In genomic region chr11:62757143-62757507, GRCm38 (mm10) we compare ENCODE assay signal across 8 mouse cellular contexts. TPM values are rescaled to one million over a fixed set of nuclear protein-coding genes. Genes with fewer than 3 reads are reported as not detected.
A peak's percentile ranks its signal among the peaks of the same experiment; 100 is the strongest.
DNase-seq lines count a peak whose midpoint lies in the region; ATAC-seq and TF ChIP-seq lines count a peak whose summit lies in the region.

No protein-coding gene starts in this region.

- H3K9ac ChIP-seq in heart, adult 2 months (ENCODE audit: low read depth, low read length), result peak overlapping the region; percentile 34
- no peak overlapping the region for H3K9ac ChIP-seq in liver, embryonic 15.5 days

- intact Hi-C loops in heart, adult 2 months (cut with DNase I), result loop anchor here (1.0 to 2.0 kb wide), 2 partner anchors 52 to 94 kb away; no protein-coding TSS in a partner anchor

- TF ChIP-seq CTCF in heart, adult 2 months (IDR thresholded peaks at IDR 0.05), result no peak
- TF ChIP-seq CTCF in testis, adult 2 months (IDR thresholded peaks at IDR 0.05; ENCODE audit: control insufficient read depth, insufficient read depth, insufficient replicate concordance, low read depth, low read length), result no peak

- no peaks in the 10 kb centered on the region for H3K27me3 ChIP-seq in heart, adult 2 months (ENCODE audit: control insufficient read depth, insufficient read depth, low read length)
- no peaks in the 10 kb centered on the region for H3K27me3 ChIP-seq in testis, adult 2 months (ENCODE audit: control insufficient read depth, insufficient read depth, low read length)
- peaks cover 33% of the 10 kb centered on the region for H3K27me3 ChIP-seq in liver, embryonic 15.5 days

- 4% methylated on average over 7 of the region's 7 CpGs for WGBS in heart, adult 2 months
- WGBS in liver, embryonic 15.5 days (ENCODE audit: insufficient replicate concordance), result 3% methylated on average over 7 of the region's 7 CpGs

- peak overlapping the region; percentile 47 for H3K4me2 ChIP-seq in liver, embryonic 15.5 days

- ATAC-seq in liver, embryonic 15.5 days (ENCODE audit: insufficient read depth), result 0 out of 2 replicates have a peak, but pooled peaks have one; percentile 12

- no peak overlapping the region for H3K27ac ChIP-seq in heart, adult 2 months
- no peak overlapping the region for H3K27ac ChIP-seq in testis, adult 2 months (ENCODE audit: control insufficient read depth, insufficient read depth, low read depth, low read length)
- H3K27ac ChIP-seq in liver, embryonic 15.5 days (replicated peaks), result no peak overlapping the region

- no peak for TF ChIP-seq POLR2A in heart, adult 2 months (IDR thresholded peaks at IDR 0.05; ENCODE audit: insufficient read depth, low read depth, low read length)
- TF ChIP-seq POLR2A in testis, adult 2 months (IDR thresholded peaks at IDR 0.05; ENCODE audit: control insufficient read depth, low read depth, low read length), result no peak

- no peaks in the 10 kb centered on the region for H3K79me2 ChIP-seq in heart, adult 2 months (replicated peaks; ENCODE audit: control insufficient read depth, insufficient read depth, low read length)

- H3K9me3 ChIP-seq in liver, embryonic 15.5 days (replicated peaks), result no peaks in the 10 kb centered on the region

- no peak for TF ChIP-seq EP300 in heart, adult 2 months (IDR thresholded peaks at IDR 0.05; ENCODE audit: insufficient read depth, low read depth, low read length)

- no peaks in the 10 kb centered on the region for H3K4me1 ChIP-seq in heart, adult 2 months (ENCODE audit: control insufficient read depth, insufficient read depth, low read length)
- H3K4me1 ChIP-seq in testis, adult 2 months (ENCODE audit: control insufficient read depth, insufficient read depth, low read length), result no peaks in the 10 kb centered on the region; the same call in none of the 2 replicates
- H3K4me1 ChIP-seq in liver, embryonic 15.5 days (replicated peaks), result peaks cover 6% of the 10 kb centered on the region; the same call in 1 of the 2 replicates

- no peak for DNase-seq in heart, adult 2 months
- no peak for DNase-seq in heart, adult 11 months
- no peak for DNase-seq in testis, postnatal 10 days (ENCODE audit: low spot score)
- DNase-seq in cerebellum, postnatal 4 days (ENCODE audit: low spot score in 2 of 2), result no peak
- DNase-seq in thymus, postnatal 10 days (ENCODE audit: low spot score in 2 of 2), result no peak
- DNase-seq in right cerebral cortex, postnatal 14 days, result no peak

- H3K36me3 ChIP-seq in heart, adult 2 months (ENCODE audit: control insufficient read depth, insufficient read depth, low read length), result no peaks in the 10 kb centered on the region
- no peaks in the 10 kb centered on the region for H3K36me3 ChIP-seq in testis, adult 2 months (ENCODE audit: control insufficient read depth, insufficient read depth, low read length)
- no peaks in the 10 kb centered on the region for H3K36me3 ChIP-seq in liver, embryonic 15.5 days (replicated peaks)

- H3K4me3 ChIP-seq in heart, adult 2 months, result peak overlapping the region; percentile 24; the same call in 1 of the 2 replicates
- peak overlapping the region; percentile 86 for H3K4me3 ChIP-seq in testis, adult 2 months (ENCODE audit: control insufficient read depth, low read depth, low read length)
- H3K4me3 ChIP-seq in liver, embryonic 15.5 days (replicated peaks), result no peak overlapping the region

RNA-seq across cellular contexts. Expression of gene Gm10428, which starts 4.2 kb away (rescaled TPM):
- total RNA-seq in heart, adult 2 months (2021), result not detected
- polyA plus RNA-seq in heart, adult 2 months (2012; rRNA removed), result not detected in 2 replicates
- polyA plus RNA-seq in testis, adult 2 months (2012; rRNA removed), result not detected in 2 replicates
- polyA plus RNA-seq in liver, embryonic 15.5 days (2015; fragmentation: Nextera tagmentation; extraction: Ambion mirVana), result not detected in 2 replicates

RNA-seq across cellular contexts. Expression of gene Zfp287, which starts 25.4 kb away (rescaled TPM):
- 1 to 10 TPM; 1.9 to 2.5 TPM for total RNA-seq in heart, adult 2 months (2021)
- 1.4 and 1.9 TPM in 2 replicates for polyA plus RNA-seq in heart, adult 2 months (2012; rRNA removed)
- polyA plus RNA-seq in testis, adult 2 months (2012; rRNA removed), result 2.0 and 2.7 TPM in 2 replicates
- 0.31 and 0.50 TPM in 2 replicates for polyA plus RNA-seq in liver, embryonic 15.5 days (2015; fragmentation: Nextera tagmentation; extraction: Ambion mirVana)

RNA-seq across cellular contexts. Expression of gene Zfp286, which starts 32.1 kb away (rescaled TPM):
- under 1 TPM; 0.41 to 0.42 TPM for total RNA-seq in heart, adult 2 months (2021)
- 0.70 and 1.3 TPM in 2 replicates for polyA plus RNA-seq in heart, adult 2 months (2012; rRNA removed)
- 7.8 and 8.1 TPM in 2 replicates for polyA plus RNA-seq in testis, adult 2 months (2012; rRNA removed)
- polyA plus RNA-seq in liver, embryonic 15.5 days (2015; fragmentation: Nextera tagmentation; extraction: Ambion mirVana), result 0.63 and 1.0 TPM in 2 replicates
